ENCODE assay signal across 13 mouse cellular contexts in the genomic region with DNA sequence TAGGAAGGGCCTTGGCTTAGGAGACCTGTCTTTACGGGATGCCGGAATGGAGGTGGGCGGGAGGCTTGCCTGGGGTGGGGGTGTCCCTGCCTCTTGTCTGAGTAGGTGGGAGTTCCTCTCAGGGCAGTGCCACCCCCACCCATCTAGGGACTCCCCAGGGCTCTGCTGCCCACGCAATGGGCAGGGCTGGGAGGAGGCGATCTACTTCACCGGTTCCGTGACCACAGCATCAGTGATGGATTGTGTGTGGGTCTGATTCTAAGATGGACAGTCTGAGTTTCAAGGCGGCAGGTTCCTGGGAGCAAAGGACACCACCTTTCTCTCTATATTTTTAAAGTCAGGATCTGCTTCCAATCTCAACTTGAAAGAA. TPM values are rescaled to one million over a fixed set of nuclear protein-coding genes. Genes with fewer than 3 reads are reported as not detected.
A peak's percentile ranks its signal among the peaks of the same experiment; 100 is the strongest.
DNase-seq lines count a peak whose midpoint lies in the region; ATAC-seq lines count a peak whose summit lies in the region.
"Had no signal": no experiment of that assay in that cellular context is flagged by ENCODE, and none has a peak within 500 bp of the region (broad histone marks: within the 10 kb centered on the region; RNA-seq: fewer than 3 reads in every experiment).

No protein-coding gene starts in this region.

- no peaks in the 10 kb centered on the region for H3K36me3 ChIP-seq in heart, embryonic 14.5 days (ENCODE audit: control insufficient read depth, insufficient read depth, low read length)
- H3K36me3 ChIP-seq in embryonic facial prominence, embryonic 12.5 days: no peaks in the 10 kb centered on the region
- no peaks in the 10 kb centered on the region for H3K36me3 ChIP-seq in hindbrain, embryonic 13.5 days
- H3K36me3 ChIP-seq in midbrain, embryonic 15.5 days (replicated peaks): no peaks in the 10 kb centered on the region

- H3K27ac ChIP-seq in heart, embryonic 14.5 days (replicated peaks in 1 of 2; ENCODE audit: control insufficient read depth in 1 of 2, insufficient read depth in 1 of 2, low read depth in 2 of 2, low read length in 2 of 2): no peak overlapping the region
- H3K27ac ChIP-seq in embryonic facial prominence, embryonic 12.5 days: no peak overlapping the region
- H3K27ac ChIP-seq in hindbrain, embryonic 13.5 days: peak overlapping the region; percentile 83
- peak overlapping the region; percentile 82 for H3K27ac ChIP-seq in midbrain, embryonic 15.5 days

- no peak overlapping the region for H3K4me3 ChIP-seq in heart, embryonic 14.5 days (ENCODE audit: control insufficient read depth in 1 of 2, insufficient read depth in 1 of 2, low read depth in 1 of 2, low read length in 2 of 2)
- peak overlapping the region; percentile 27 for H3K4me3 ChIP-seq in embryonic facial prominence, embryonic 12.5 days
- H3K4me3 ChIP-seq in hindbrain, embryonic 13.5 days: peak overlapping the region; percentile 55
- peak overlapping the region; percentile 58 for H3K4me3 ChIP-seq in midbrain, embryonic 15.5 days

- ATAC-seq in heart, embryonic 14.5 days (ENCODE audit: insufficient number of reproducible peaks, insufficient read depth, low FRiP score, low read depth): no peak
- no peak for ATAC-seq in embryonic facial prominence, embryonic 12.5 days (ENCODE audit: insufficient number of reproducible peaks, insufficient read depth, low FRiP score, low TSS enrichment)
- peak; percentile 43; the same call in 1 of the 2 replicates for ATAC-seq in hindbrain, embryonic 13.5 days (ENCODE audit: low FRiP score)
- ATAC-seq in midbrain, embryonic 15.5 days (replicated peaks): peak; percentile 59; the same call in 1 of the 2 replicates

- WGBS in heart, embryonic 14.5 days: 11% methylated on average over 8 of the region's 8 CpGs
- WGBS in embryonic facial prominence, embryonic 12.5 days: 11% methylated on average over 8 of the region's 8 CpGs
- WGBS in hindbrain, embryonic 13.5 days: 11% methylated on average over 8 of the region's 8 CpGs
- 13% methylated on average over 8 of the region's 8 CpGs for WGBS in midbrain, embryonic 15.5 days

- H3K9me3 ChIP-seq in heart, embryonic 14.5 days (ENCODE audit: control insufficient read depth, low read length): no peaks in the 10 kb centered on the region
- no peaks in the 10 kb centered on the region for H3K9me3 ChIP-seq in embryonic facial prominence, embryonic 12.5 days
- H3K9me3 ChIP-seq in hindbrain, embryonic 13.5 days: no peaks in the 10 kb centered on the region
- no peaks in the 10 kb centered on the region for H3K9me3 ChIP-seq in midbrain, embryonic 15.5 days

- H3K27me3 ChIP-seq in heart, embryonic 14.5 days (ENCODE audit: control insufficient read depth, insufficient read depth, low read length): peaks cover 37% of the 10 kb centered on the region
- peaks cover 32% of the 10 kb centered on the region for H3K27me3 ChIP-seq in embryonic facial prominence, embryonic 12.5 days
- H3K27me3 ChIP-seq in hindbrain, embryonic 13.5 days: peaks cover 13% of the 10 kb centered on the region
- H3K27me3 ChIP-seq in midbrain, embryonic 15.5 days (replicated peaks): no peaks in the 10 kb centered on the region

- DNase-seq in heart, adult 8-10 months (ENCODE audit: low spot score): no peak
- DNase-seq in urinary bladder, postnatal 14 days (ENCODE audit: low spot score): no peak
- DNase-seq in gastrocnemius, adult 8-10 months (ENCODE audit: low spot score in 2 of 2): no peak
- no peak for DNase-seq in kidney, postnatal 4 days
- DNase-seq: thymus, postnatal 14 days had no signal

- peak overlapping the region; percentile 47; the same call in 1 of the 2 replicates for H3K4me2 ChIP-seq in heart, embryonic 14.5 days (ENCODE audit: low read length)
- peak overlapping the region; percentile 54 for H3K4me2 ChIP-seq in embryonic facial prominence, embryonic 12.5 days (replicated peaks)
- H3K4me2 ChIP-seq in hindbrain, embryonic 13.5 days: peak overlapping the region; percentile 68
- H3K4me2 ChIP-seq in midbrain, embryonic 15.5 days: peak overlapping the region; percentile 77

- H3K9ac ChIP-seq in heart, embryonic 14.5 days (ENCODE audit: low read length): no peak overlapping the region
- H3K9ac ChIP-seq in embryonic facial prominence, embryonic 12.5 days: no peak overlapping the region
- H3K9ac ChIP-seq in hindbrain, embryonic 13.5 days: peak overlapping the region; percentile 80
- peak overlapping the region; percentile 68 for H3K9ac ChIP-seq in midbrain, embryonic 15.5 days
- H3K9ac ChIP-seq: lung, embryonic 14.5 days had no signal

- H3K4me1 ChIP-seq in heart, embryonic 14.5 days (ENCODE audit: control insufficient read depth in 2 of 2, insufficient read depth in 2 of 2, low read length in 2 of 2): peaks cover 9 to 11% of the 10 kb centered on the region in 2 experiments
- peaks cover 4% of the 10 kb centered on the region; the same call in 1 of the 2 replicates for H3K4me1 ChIP-seq in embryonic facial prominence, embryonic 12.5 days
- peaks cover 24% of the 10 kb centered on the region for H3K4me1 ChIP-seq in hindbrain, embryonic 13.5 days (replicated peaks)
- H3K4me1 ChIP-seq in midbrain, embryonic 15.5 days: peaks cover 23% of the 10 kb centered on the region

RNA-seq across cellular contexts. Expression of a gene that starts 5.7 kb away (rescaled TPM):
- polyA plus RNA-seq in heart, embryonic 14.5 days (2014; fragmentation: Nextera tagmentation; extraction: Ambion mirVana): 0.05 and 0.35 TPM in 2 replicates
- total RNA-seq in heart, adult 8-10 months (2022): under 1 TPM in 3 of 4 experiments, not detected in 1; 0.08 to 0.28 (median 0.17) TPM
- polyA plus RNA-seq in embryonic facial prominence, embryonic 12.5 days (2016; fragmentation: Nextera tagmentation; extraction: Ambion mirVana): 0.26 and 0.76 TPM in 2 replicates
- polyA plus RNA-seq in hindbrain, embryonic 13.5 days (2015; fragmentation: Nextera tagmentation; extraction: Ambion mirVana): 6.8 and 7.3 TPM in 2 replicates
- polyA plus RNA-seq in midbrain, embryonic 15.5 days (2015; fragmentation: Nextera tagmentation; extraction: Ambion mirVana): 11.1 and 12.7 TPM in 2 replicates
- under 1 TPM in 1 of 4 experiments, not detected in 3; 0.10 TPM for total RNA-seq in gastrocnemius, adult 8-10 months (2022)
- total RNA-seq: common myeloid progenitor, adult 5-6 weeks had no signal
- polyA plus RNA-seq: lung, embryonic 14.5 days had no signal

RNA-seq across cellular contexts. Expression of a gene that starts 36.6 kb away (rescaled TPM):
- 0.09 TPM in 2 replicates for polyA plus RNA-seq in heart, embryonic 14.5 days (2014; fragmentation: Nextera tagmentation; extraction: Ambion mirVana)
- total RNA-seq in heart, adult 8-10 months (2022): not detected
- polyA plus RNA-seq in embryonic facial prominence, embryonic 12.5 days (2016; fragmentation: Nextera tagmentation; extraction: Ambion mirVana): 3.2 and 3.9 TPM in 2 replicates
- 12.1 and 13.4 TPM in 2 replicates for polyA plus RNA-seq in hindbrain, embryonic 13.5 days (2015; fragmentation: Nextera tagmentation; extraction: Ambion mirVana)
- 17.8 and 21.8 TPM in 2 replicates for polyA plus RNA-seq in midbrain, embryonic 15.5 days (2015; fragmentation: Nextera tagmentation; extraction: Ambion mirVana)
- total RNA-seq in gastrocnemius, adult 8-10 months (2022): not detected
- total RNA-seq: CH12.LX; common myeloid progenitor, adult 5-6 weeks had no signal
- polyA plus RNA-seq: gonadal fat pad, adult 2 months; lung, embryonic 14.5 days had no signal

Comparison
In these comparisons a context has a peak if more than half of its experiments do, and no peak if none do; other contexts are left out.
1. ATAC-seq: peak in hindbrain, embryonic 13.5 days (single experiment) and midbrain, embryonic 15.5 days (single experiment); none in heart, embryonic 14.5 days (single experiment) and embryonic facial prominence, embryonic 12.5 days (single experiment).
2. H3K27ac ChIP-seq: peak in hindbrain, embryonic 13.5 days (single experiment) and midbrain, embryonic 15.5 days (single experiment); none in heart, embryonic 14.5 days (0 of 2) and embryonic facial prominence, embryonic 12.5 days (single experiment).
3. H3K4me3 ChIP-seq: peak in embryonic facial prominence, embryonic 12.5 days (single experiment), hindbrain, embryonic 13.5 days (single experiment) and midbrain, embryonic 15.5 days (single experiment); none in heart, embryonic 14.5 days (0 of 2).
4. H3K9ac ChIP-seq: peak in hindbrain, embryonic 13.5 days (single experiment) and midbrain, embryonic 15.5 days (single experiment); none in heart, embryonic 14.5 days (single experiment) and embryonic facial prominence, embryonic 12.5 days (single experiment).
5. Peak in every context shown above with its lines, with median percentiles within 50 percentile points of each other: H3K4me2 ChIP-seq.